Mouse (Mus musculus) embryonic fibroblast, embryonic 13.5 days (primary cell): ENCODE results near the gene Suv39h1.
"Not testable (repeated sequence)": the region's sequence is repeated elsewhere in the genome, so short reads cannot be mapped to it uniquely, and the experiment has no call there.

Experiments
- CTCF ChIP-seq: IDR thresholded peaks from 2 replicates; pipeline ENCODE4 v1.5.1; 2011; ENCODE audit warnings: mild to moderate bottlenecking, control low read depth, low read length, moderate library complexity, borderline replicate concordance; ENCODE audit not compliant: insufficient read depth
- POLR2A ChIP-seq: IDR thresholded peaks from 2 replicates; pipeline ENCODE4 v1.6.1; 2011; ENCODE audit warnings: low read depth, mild to moderate bottlenecking, control low read depth, low read length, moderate library complexity

GRCm38 (mm10) chrX:8096068-8096786, 21.7 kb upstream of the Suv39h1 start:
- not testable (repeated sequence) for TF ChIP-seq CTCF, POLR2A
